ENCODE assay signal across 14 mouse cellular contexts in the genomic region with DNA sequence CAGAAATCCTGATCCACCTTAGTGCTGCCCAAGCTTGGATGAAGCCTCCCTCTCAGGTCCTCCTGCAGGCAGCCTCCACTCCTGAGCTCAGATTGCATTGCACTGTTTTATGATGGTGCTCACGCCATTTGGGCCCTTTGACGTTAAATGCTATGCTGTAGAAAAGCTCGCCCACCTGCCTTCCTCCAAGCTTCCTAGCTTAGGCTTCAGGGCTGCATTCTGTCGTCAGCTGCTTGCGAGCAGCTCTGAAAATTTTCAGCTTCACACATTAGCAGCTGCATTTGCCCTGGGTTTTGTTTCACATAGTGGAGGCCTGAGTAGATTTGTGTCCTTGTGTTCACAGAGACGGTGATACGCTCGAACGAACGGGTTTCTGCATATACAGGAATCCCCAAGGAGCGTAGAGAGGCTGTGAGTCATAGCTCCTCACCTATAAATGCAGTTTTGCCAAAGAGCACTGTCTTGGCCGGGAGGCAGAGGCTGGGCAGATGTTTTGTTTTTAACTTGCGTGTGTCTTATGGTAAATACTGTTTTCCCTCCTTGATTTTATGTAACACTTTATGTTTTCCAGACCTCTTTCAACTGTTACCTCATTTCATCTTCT. TPM values are rescaled to one million over a fixed set of nuclear protein-coding genes. Genes with fewer than 3 reads are reported as not detected.
A peak's percentile ranks its signal among the peaks of the same experiment; 100 is the strongest.
DNase-seq lines count a peak whose midpoint lies in the region; ATAC-seq and TF ChIP-seq lines count a peak whose summit lies in the region.
"Had no signal": no experiment of that assay in that cellular context is flagged by ENCODE, and none has a peak within 500 bp of the region (broad histone marks: within the 10 kb centered on the region; RNA-seq: fewer than 3 reads in every experiment).

No protein-coding gene starts in this region.

- ATAC-seq in hindbrain, embryonic 16.5 days, result no peak
- ATAC-seq in hindbrain, postnatal 0 days, result no peak
- peak; percentile 34 for ATAC-seq in Patski
- ATAC-seq in limb, embryonic 14.5 days (ENCODE audit: low FRiP score, low read depth), result peak; percentile 49; the same call in 1 of the 2 replicates
- no peak for ATAC-seq in heart, embryonic 11.5 days (replicated peaks; ENCODE audit: insufficient number of reproducible peaks, low FRiP score, low TSS enrichment)
- ATAC-seq: inflammation-experienced regulatory T-cells, adult 6 months had no signal

- POLR2A ChIA-PET in Patski (lab: Charles Lee), result interaction anchor here (0.6 to 0.8 kb wide), 2 partner anchors 49 to 386 kb away, joined by 4 read pairs; a partner anchor contains a TSS

- H3K9ac ChIP-seq in hindbrain, embryonic 16.5 days (ENCODE audit: low read depth, low read length), result no peak overlapping the region
- H3K9ac ChIP-seq in hindbrain, postnatal 0 days (replicated peaks; ENCODE audit: low read length), result no peak overlapping the region
- no peak overlapping the region for H3K9ac ChIP-seq in CH12.LX (ENCODE audit: insufficient read depth, low read depth)
- H3K9ac ChIP-seq in limb, embryonic 14.5 days (ENCODE audit: low read depth, low read length, severe bottlenecking), result no peak overlapping the region
- no peak overlapping the region for H3K9ac ChIP-seq in heart, embryonic 11.5 days (ENCODE audit: low read depth, low read length)
- H3K9ac ChIP-seq: heart, embryonic 15.5 days had no signal

- H3K4me3 ChIP-seq in hindbrain, embryonic 16.5 days (ENCODE audit: low read length), result no peak overlapping the region
- no peak overlapping the region for H3K4me3 ChIP-seq in hindbrain, postnatal 0 days (ENCODE audit: low read length)
- no peak overlapping the region for H3K4me3 ChIP-seq in CH12.LX (replicated peaks in 1 of 3; ENCODE audit: low read depth in 2 of 3, low read length in 2 of 3, poor library complexity in 1 of 3)
- no peak overlapping the region for H3K4me3 ChIP-seq in limb, embryonic 14.5 days (replicated peaks; ENCODE audit: low read length)
- H3K4me3 ChIP-seq in heart, embryonic 11.5 days (ENCODE audit: low read depth, low read length), result no peak overlapping the region
- H3K4me3 ChIP-seq: heart, embryonic 15.5 days; megakaryocyte, embryonic 14.5 days had no signal

- peak overlapping the region; percentile 3; the same call in 1 of the 2 replicates for H3K27ac ChIP-seq in hindbrain, embryonic 16.5 days (ENCODE audit: low read depth, low read length)
- H3K27ac ChIP-seq in hindbrain, postnatal 0 days, result no peak overlapping the region
- no peak overlapping the region for H3K27ac ChIP-seq in CH12.LX (ENCODE audit: insufficient read depth, low read depth)
- H3K27ac ChIP-seq in limb, embryonic 14.5 days (replicated peaks; ENCODE audit: low read depth, low read length), result peak overlapping the region; percentile 35; the same call in 1 of the 2 replicates
- no peak overlapping the region for H3K27ac ChIP-seq in heart, embryonic 11.5 days (ENCODE audit: low read depth, low read length)
- H3K27ac ChIP-seq: heart, embryonic 15.5 days had no signal

- no peaks in the 10 kb centered on the region for H3K36me3 ChIP-seq in hindbrain, embryonic 16.5 days (ENCODE audit: control insufficient read depth, insufficient read depth, low read length)
- H3K36me3 ChIP-seq in hindbrain, postnatal 0 days (ENCODE audit: insufficient read depth, low read length), result no peaks in the 10 kb centered on the region
- no peaks in the 10 kb centered on the region for H3K36me3 ChIP-seq in CH12.LX (replicated peaks in 1 of 2; ENCODE audit: control insufficient read depth in 1 of 2, insufficient read depth in 1 of 2, low read length in 1 of 2)
- H3K36me3 ChIP-seq in limb, embryonic 14.5 days (ENCODE audit: control insufficient read depth, insufficient read depth, low read length), result no peaks in the 10 kb centered on the region
- no peaks in the 10 kb centered on the region for H3K36me3 ChIP-seq in heart, embryonic 11.5 days (ENCODE audit: control insufficient read depth, insufficient read depth, low read length)
- H3K36me3 ChIP-seq: heart, embryonic 15.5 days had no signal

- H3K4me2 ChIP-seq in hindbrain, embryonic 16.5 days (ENCODE audit: low read length), result no peak overlapping the region
- no peak overlapping the region for H3K4me2 ChIP-seq in hindbrain, postnatal 0 days (ENCODE audit: low read depth, low read length)
- H3K4me2 ChIP-seq in CH12.LX (ENCODE audit: insufficient read depth, low read depth, poor library complexity, severe bottlenecking), result no peak overlapping the region
- H3K4me2 ChIP-seq in limb, embryonic 14.5 days (replicated peaks; ENCODE audit: low read depth, low read length, severe bottlenecking), result no peak overlapping the region
- no peak overlapping the region for H3K4me2 ChIP-seq in heart, embryonic 11.5 days
- H3K4me2 ChIP-seq: heart, embryonic 15.5 days had no signal

- no peaks in the 10 kb centered on the region for H3K27me3 ChIP-seq in hindbrain, embryonic 16.5 days (replicated peaks; ENCODE audit: control insufficient read depth, insufficient read depth, low read length)
- no peaks in the 10 kb centered on the region for H3K27me3 ChIP-seq in hindbrain, postnatal 0 days (ENCODE audit: insufficient read depth, low read length)
- no peaks in the 10 kb centered on the region for H3K27me3 ChIP-seq in CH12.LX (replicated peaks)
- no peaks in the 10 kb centered on the region for H3K27me3 ChIP-seq in Patski
- H3K27me3 ChIP-seq in limb, embryonic 14.5 days (ENCODE audit: control insufficient read depth, insufficient read depth, low read length), result no peaks in the 10 kb centered on the region
- H3K27me3 ChIP-seq in heart, embryonic 11.5 days (ENCODE audit: control insufficient read depth, insufficient read depth, low read length), result no peaks in the 10 kb centered on the region
- H3K27me3 ChIP-seq: heart, embryonic 15.5 days had no signal

- in situ Hi-C loops in CH12.LX (cut with MboI; ENCODE audit: low pct_ligation_motif_present, low pct_unique_long_range_greater_than_20kb, low sequenced_read_pairs), result no loop called here
- in situ Hi-C loops in Patski (cut with MboI; ENCODE audit: low pct_unique_long_range_greater_than_20kb), result no loop called here

- H3K9me3 ChIP-seq in hindbrain, embryonic 16.5 days (ENCODE audit: control insufficient read depth, low read length), result no peaks in the 10 kb centered on the region
- H3K9me3 ChIP-seq in hindbrain, postnatal 0 days (ENCODE audit: low read length), result no peaks in the 10 kb centered on the region
- H3K9me3 ChIP-seq in CH12.LX (replicated peaks; ENCODE audit: low read length), result no peaks in the 10 kb centered on the region
- H3K9me3 ChIP-seq in limb, embryonic 14.5 days (ENCODE audit: control insufficient read depth, low read length), result no peaks in the 10 kb centered on the region
- H3K9me3 ChIP-seq in heart, embryonic 11.5 days (replicated peaks; ENCODE audit: control insufficient read depth, low read length), result no peaks in the 10 kb centered on the region
- H3K9me3 ChIP-seq: heart, embryonic 15.5 days; megakaryocyte, embryonic 14.5 days had no signal

- DNase-seq in hindbrain, postnatal 0 days (ENCODE audit: low spot score), result no peak
- peak; percentile 19 for DNase-seq in CH12.LX (ENCODE audit: extremely low read depth)
- no peak for DNase-seq in Patski (ENCODE audit: low read depth, low spot score)
- peak; percentile 50 for DNase-seq in limb, embryonic 14.5 days (ENCODE audit: low spot score)
- no peak for DNase-seq in lung, postnatal 25 days (ENCODE audit: low spot score)
- DNase-seq: cerebellum, adult 8-10 months; gastrocnemius, postnatal 25 days; lung, adult 18-20 months; retina, postnatal 1 day had no signal

- dilution Hi-C loops in CH12.LX (cut with MboI; ENCODE audit: extremely low pct_ligation_motif_present, extremely low pct_unique_long_range_greater_than_20kb, low sequenced_read_pairs), result no loop called here

- no peak for TF ChIP-seq CTCF in hindbrain, postnatal 0 days (IDR thresholded peaks at IDR 0.05; ENCODE audit: low read depth)
- TF ChIP-seq CTCF in CH12.LX (conservative IDR thresholded peaks at IDR 0.05 in 1 of 2, IDR thresholded peaks at IDR 0.05 in 1 of 2; ENCODE audit: low read depth in 2 of 2, low read length in 2 of 2) (no peak), Patski (IDR thresholded peaks at IDR 0.05) (no peak)

- CTCF ChIA-PET in Patski (lab: Charles Lee), result interaction anchor here (1.1 to 1.2 kb wide), 2 partner anchors 12 to 402 kb away, joined by 3 to 4 read pairs; no protein-coding TSS in a partner anchor

- WGBS in hindbrain, embryonic 16.5 days, result 58% methylated on average over 13 of the region's 13 CpGs
- 66% methylated on average over 13 of the region's 13 CpGs for WGBS in hindbrain, postnatal 0 days
- WGBS in limb, embryonic 14.5 days, result 26% methylated on average over 13 of the region's 13 CpGs
- WGBS in heart, embryonic 11.5 days (ENCODE audit: insufficient replicate concordance), result 72% methylated on average over 13 of the region's 13 CpGs

- H3K79me2 ChIP-seq in CH12.LX (replicated peaks; ENCODE audit: control insufficient read depth, extremely low read depth, insufficient read depth, poor library complexity, severe bottlenecking), result no peaks in the 10 kb centered on the region

- no peak for TF ChIP-seq EP300 in CH12.LX (IDR thresholded peaks at IDR 0.05; ENCODE audit: low read length)

- TF ChIP-seq RAD21 in CH12.LX (IDR thresholded peaks at IDR 0.05; ENCODE audit: low read depth, low read length), result no peak

- H3K4me1 ChIP-seq in hindbrain, embryonic 16.5 days (ENCODE audit: control insufficient read depth, insufficient read depth, low read depth, low read length), result peaks cover 5% of the 10 kb centered on the region
- H3K4me1 ChIP-seq in hindbrain, postnatal 0 days (ENCODE audit: insufficient read depth, low read length), result peaks cover 10% of the 10 kb centered on the region
- peaks cover 0 to 14% of the 10 kb centered on the region in 2 experiments; a peak in 2 of 4 replicates for H3K4me1 ChIP-seq in CH12.LX (ENCODE audit: control insufficient read depth in 1 of 2, insufficient read depth in 2 of 2)
- H3K4me1 ChIP-seq in limb, embryonic 14.5 days (ENCODE audit: control insufficient read depth, insufficient read depth, low read length), result peaks cover 38% of the 10 kb centered on the region
- H3K4me1 ChIP-seq in heart, embryonic 11.5 days (ENCODE audit: control insufficient read depth, insufficient read depth, low read length), result peaks cover 7% of the 10 kb centered on the region; the same call in 1 of the 2 replicates

- TF ChIP-seq POLR2A in CH12.LX (IDR thresholded peaks at IDR 0.05; ENCODE audit: low read depth, low read length), result no peak
- no peak for TF ChIP-seq POLR2A in limb, embryonic 14.5 days (IDR thresholded peaks at IDR 0.05; ENCODE audit: borderline replicate concordance, extremely low read depth, insufficient read depth, insufficient read length)

RNA-seq across cellular contexts. Expression of a gene that starts 49.3 kb away (rescaled TPM):
- 222 and 255 TPM in 2 replicates for polyA plus RNA-seq in hindbrain, embryonic 16.5 days (2015; fragmentation: Nextera tagmentation; extraction: Ambion mirVana)
- 125 and 187 TPM in 2 replicates for total RNA-seq in hindbrain, postnatal 0 days (2014; rRNA removed)
- polyA plus RNA-seq in hindbrain, postnatal 0 days (2015; fragmentation: Nextera tagmentation; extraction: Ambion mirVana), result 243 and 245 TPM in 2 replicates
- total RNA-seq in CH12.LX (2012; rRNA removed), result not detected in 2 replicates
- total RNA-seq in CH12.LX (2014; rRNA removed), result not detected in 2 replicates
- not detected in 2 replicates for polyA plus RNA-seq in CH12.LX (2012; ENCODE audit: insufficient read length, low read depth)
- polyA plus RNA-seq in Patski (2021), result 21.4 TPM
- polyA plus RNA-seq in limb, embryonic 14.5 days (2012; rRNA removed), result 12.7 and 14.7 TPM in 2 replicates
- polyA plus RNA-seq in limb, embryonic 14.5 days (2014; fragmentation: Nextera tagmentation; extraction: Ambion mirVana), result 14.3 and 14.4 TPM in 2 replicates
- polyA plus RNA-seq in heart, embryonic 11.5 days (2014; fragmentation: Nextera tagmentation; extraction: Ambion mirVana), result 24.4 TPM in 2 replicates

Comparison
In these comparisons a context has a peak if more than half of its experiments do, and no peak if none do; other contexts are left out.
1. H3K27ac ChIP-seq: peak in hindbrain, embryonic 16.5 days (single experiment) and limb, embryonic 14.5 days (single experiment); none in hindbrain, postnatal 0 days (single experiment), CH12.LX (single experiment) and heart, embryonic 11.5 days (single experiment).
2. ATAC-seq: peak in Patski (single experiment) and limb, embryonic 14.5 days (single experiment); none in hindbrain, embryonic 16.5 days (single experiment), hindbrain, postnatal 0 days (single experiment) and heart, embryonic 11.5 days (single experiment).
3. DNase-seq: peak in CH12.LX (single experiment) and limb, embryonic 14.5 days (single experiment); none in hindbrain, postnatal 0 days (single experiment), Patski (single experiment) and lung, postnatal 25 days (single experiment).
4. RNA of a gene that starts 49.3 kb away (polyA plus RNA-seq): 222 to 255 TPM in hindbrain, embryonic 16.5 days, 243 to 245 TPM in hindbrain, postnatal 0 days, 24.4 TPM in heart, embryonic 11.5 days, 21.4 TPM in Patski (single experiment) and 12.7 to 14.7 TPM in limb, embryonic 14.5 days; not detected in CH12.LX; every median in the first group is over 10 times any median in the second.